ENCODE assay signal across 11 mouse cellular contexts in genomic region chr17:33921361-33921760, GRCm38 (mm10). TPM values are rescaled to one million over a fixed set of nuclear protein-coding genes. Genes with fewer than 3 reads are reported as not detected.
A peak's percentile ranks its signal among the peaks of the same experiment; 100 is the strongest.
DNase-seq lines count a peak whose midpoint lies in the region; ATAC-seq and TF ChIP-seq lines count a peak whose summit lies in the region.
"Had no signal": no experiment of that assay in that cellular context is flagged by ENCODE, and none has a peak within 500 bp of the region (broad histone marks: within the 10 kb centered on the region; RNA-seq: fewer than 3 reads in every experiment).

No protein-coding gene starts in this region.

- no peak overlapping the region for H3K27ac ChIP-seq in hindbrain, embryonic 10.5 days
- no peak overlapping the region for H3K27ac ChIP-seq in hindbrain, embryonic 13.5 days
- H3K27ac ChIP-seq in stomach, embryonic 15.5 days, result no peak overlapping the region
- no peak overlapping the region for H3K27ac ChIP-seq in stomach, postnatal 0 days (replicated peaks)
- H3K27ac ChIP-seq in liver, embryonic 14.5 days, result no peak overlapping the region
- no peak overlapping the region for H3K27ac ChIP-seq in gastrocnemius, adult 2 months

- intact Hi-C loops in gastrocnemius, adult 2 months (cut with DNase I), result no loop called here

- no peak for ATAC-seq in hindbrain, embryonic 13.5 days (ENCODE audit: low FRiP score)
- no peak for ATAC-seq in stomach, embryonic 15.5 days (ENCODE audit: insufficient read depth, low FRiP score, low read depth)
- ATAC-seq in stomach, postnatal 0 days (ENCODE audit: low FRiP score, low TSS enrichment), result no peak
- ATAC-seq in liver, embryonic 14.5 days (ENCODE audit: insufficient read depth), result no peak

- 86% methylated on average over 7 of the region's 7 CpGs for WGBS in hindbrain, embryonic 10.5 days
- WGBS in hindbrain, embryonic 13.5 days, result 86% methylated on average over 7 of the region's 7 CpGs
- 84% methylated on average over 7 of the region's 7 CpGs for WGBS in stomach, embryonic 15.5 days
- WGBS in stomach, postnatal 0 days, result 85% methylated on average over 7 of the region's 7 CpGs
- 67% methylated on average over 7 of the region's 7 CpGs for WGBS in liver, embryonic 14.5 days (ENCODE audit: insufficient replicate concordance)

- no peak overlapping the region for H3K4me2 ChIP-seq in hindbrain, embryonic 13.5 days
- no peak overlapping the region for H3K4me2 ChIP-seq in stomach, embryonic 15.5 days
- H3K4me2 ChIP-seq in stomach, postnatal 0 days (replicated peaks; ENCODE audit: low read depth), result no peak overlapping the region; the same call in 1 of the 2 replicates
- H3K4me2 ChIP-seq in liver, embryonic 14.5 days (ENCODE audit: low read depth), result peak overlapping the region; percentile 88

- H3K4me3 ChIP-seq in hindbrain, embryonic 10.5 days, result 0 out of 2 replicates have a peak overlapping the region, but pooled peaks have one; percentile 61
- H3K4me3 ChIP-seq in hindbrain, embryonic 13.5 days, result no peak overlapping the region
- peak overlapping the region; percentile 72; the same call in 1 of the 2 replicates for H3K4me3 ChIP-seq in stomach, embryonic 15.5 days (replicated peaks)
- H3K4me3 ChIP-seq in stomach, postnatal 0 days (ENCODE audit: low read depth, low read length), result no peak overlapping the region
- no peak overlapping the region; a peak in 1 of 4 replicates for H3K4me3 ChIP-seq in liver, embryonic 14.5 days (ENCODE audit: insufficient read depth in 1 of 2, low read depth in 2 of 2, low read length in 2 of 2)
- no peak overlapping the region; the same call in none of the 2 replicates for H3K4me3 ChIP-seq in gastrocnemius, adult 2 months

- TF ChIP-seq EP300 in stomach, postnatal 0 days (optimal IDR thresholded peaks at IDR 0.05), result no peak
- no peak for TF ChIP-seq EP300 in liver, embryonic 14.5 days (IDR thresholded peaks at IDR 0.05; ENCODE audit: low read depth)

- no peak for TF ChIP-seq CTCF in stomach, postnatal 0 days (IDR thresholded peaks at IDR 0.05; ENCODE audit: low read depth)
- TF ChIP-seq CTCF in liver, embryonic 14.5 days (IDR thresholded peaks at IDR 0.05; ENCODE audit: low read depth), result no peak
- no peak for TF ChIP-seq CTCF in gastrocnemius, adult 2 months (IDR thresholded peaks at IDR 0.05)

- H3K9me3 ChIP-seq in hindbrain, embryonic 10.5 days, result 0 out of 2 replicates have a peak, but pooled peaks cover 2% of the 10 kb centered on the region
- H3K9me3 ChIP-seq in hindbrain, embryonic 13.5 days, result no peaks in the 10 kb centered on the region
- H3K9me3 ChIP-seq in stomach, embryonic 15.5 days, result no peaks in the 10 kb centered on the region
- no peaks in the 10 kb centered on the region for H3K9me3 ChIP-seq in stomach, postnatal 0 days (ENCODE audit: control insufficient read depth, low read length)
- peaks cover 5% of the 10 kb centered on the region for H3K9me3 ChIP-seq in liver, embryonic 14.5 days (ENCODE audit: control insufficient read depth, low read length)
- H3K9me3 ChIP-seq: midbrain, embryonic 12.5 days had no signal

- no peak overlapping the region for H3K9ac ChIP-seq in hindbrain, embryonic 13.5 days
- H3K9ac ChIP-seq in stomach, embryonic 15.5 days, result no peak overlapping the region
- H3K9ac ChIP-seq in stomach, postnatal 0 days (ENCODE audit: low read length), result no peak overlapping the region
- no peak overlapping the region for H3K9ac ChIP-seq in liver, embryonic 14.5 days (replicated peaks)
- H3K9ac ChIP-seq: midbrain, embryonic 12.5 days had no signal

- peaks cover 49% of the 10 kb centered on the region for H3K4me1 ChIP-seq in hindbrain, embryonic 10.5 days (replicated peaks)
- peaks cover 51% of the 10 kb centered on the region for H3K4me1 ChIP-seq in hindbrain, embryonic 13.5 days (replicated peaks)
- peaks cover 19% of the 10 kb centered on the region for H3K4me1 ChIP-seq in stomach, embryonic 15.5 days
- no peaks in the 10 kb centered on the region for H3K4me1 ChIP-seq in stomach, postnatal 0 days (replicated peaks; ENCODE audit: control insufficient read depth, insufficient read depth)
- peaks cover 7 to 16% of the 10 kb centered on the region in 2 experiments for H3K4me1 ChIP-seq in liver, embryonic 14.5 days (replicated peaks; ENCODE audit: control insufficient read depth in 2 of 2, insufficient read depth in 2 of 2, low read length in 1 of 2)

- 0 out of 2 replicates have a peak, but pooled peaks cover 17% of the 10 kb centered on the region for H3K27me3 ChIP-seq in hindbrain, embryonic 10.5 days (ENCODE audit: insufficient read depth, poor library complexity, severe bottlenecking)
- peaks cover 14% of the 10 kb centered on the region for H3K27me3 ChIP-seq in hindbrain, embryonic 13.5 days
- no peaks in the 10 kb centered on the region for H3K27me3 ChIP-seq in stomach, embryonic 15.5 days (replicated peaks)
- H3K27me3 ChIP-seq in stomach, postnatal 0 days (ENCODE audit: control insufficient read depth, insufficient read depth, low read length), result no peaks in the 10 kb centered on the region
- no peaks in the 10 kb centered on the region for H3K27me3 ChIP-seq in liver, embryonic 14.5 days (ENCODE audit: control insufficient read depth, insufficient read depth, low read length)

- no peak for DNase-seq in hindbrain, embryonic 10.5 days (ENCODE audit: low spot score)
- no peak for DNase-seq in stomach, postnatal 0 days (ENCODE audit: low spot score)
- DNase-seq in liver, embryonic 14.5 days (ENCODE audit: low read depth in 3 of 3, low spot score in 3 of 3), result no peak
- DNase-seq in spleen, postnatal 10 days (ENCODE audit: low spot score in 2 of 2), result no peak
- no peak for DNase-seq in gastrocnemius, adult 2 months

- peaks cover 37% of the 10 kb centered on the region for H3K36me3 ChIP-seq in hindbrain, embryonic 10.5 days
- peaks cover 25% of the 10 kb centered on the region for H3K36me3 ChIP-seq in hindbrain, embryonic 13.5 days
- peaks cover 15% of the 10 kb centered on the region for H3K36me3 ChIP-seq in stomach, embryonic 15.5 days
- peaks cover 7% of the 10 kb centered on the region; the same call in 1 of the 2 replicates for H3K36me3 ChIP-seq in stomach, postnatal 0 days (ENCODE audit: control insufficient read depth, insufficient read depth, low read length)
- peaks cover 8% of the 10 kb centered on the region for H3K36me3 ChIP-seq in liver, embryonic 14.5 days (replicated peaks; ENCODE audit: control insufficient read depth, insufficient read depth, low read depth)

RNA-seq across cellular contexts. Expression of gene Zbtb22, which starts 5.7 kb away (rescaled TPM):
- polyA plus RNA-seq in hindbrain, embryonic 10.5 days (2016; fragmentation: Nextera tagmentation; extraction: Ambion mirVana), result 23.0 and 24.0 TPM in 2 replicates
- polyA plus RNA-seq in hindbrain, embryonic 13.5 days (2015; fragmentation: Nextera tagmentation; extraction: Ambion mirVana), result 16.8 and 18.7 TPM in 2 replicates
- polyA plus RNA-seq in stomach, embryonic 15.5 days (2015; fragmentation: Nextera tagmentation; extraction: Ambion mirVana), result 15.4 and 16.6 TPM in 2 replicates
- 10.7 and 12.2 TPM in 2 replicates for polyA plus RNA-seq in stomach, postnatal 0 days (2015; fragmentation: Nextera tagmentation; extraction: Ambion mirVana)
- 10.6 and 12.1 TPM in 2 replicates for polyA plus RNA-seq in liver, embryonic 14.5 days (2012; rRNA removed)
- polyA plus RNA-seq in liver, embryonic 14.5 days (2014; fragmentation: Nextera tagmentation; extraction: Ambion mirVana), result 4.7 and 4.8 TPM in 2 replicates
- 10 to 100 TPM; 14.5 to 14.8 TPM for total RNA-seq in gastrocnemius, adult 2 months (2021)

RNA-seq across cellular contexts. Expression of gene Tapbp, which starts 5.7 kb away (rescaled TPM):
- polyA plus RNA-seq in hindbrain, embryonic 10.5 days (2016; fragmentation: Nextera tagmentation; extraction: Ambion mirVana), result 14.5 and 17.2 TPM in 2 replicates
- 26.8 and 29.2 TPM in 2 replicates for polyA plus RNA-seq in hindbrain, embryonic 13.5 days (2015; fragmentation: Nextera tagmentation; extraction: Ambion mirVana)
- polyA plus RNA-seq in stomach, embryonic 15.5 days (2015; fragmentation: Nextera tagmentation; extraction: Ambion mirVana), result 47.3 and 50.1 TPM in 2 replicates
- 63.7 and 72.4 TPM in 2 replicates for polyA plus RNA-seq in stomach, postnatal 0 days (2015; fragmentation: Nextera tagmentation; extraction: Ambion mirVana)
- 10.4 and 10.6 TPM in 2 replicates for polyA plus RNA-seq in liver, embryonic 14.5 days (2012; rRNA removed)
- 24.0 and 28.7 TPM in 2 replicates for polyA plus RNA-seq in liver, embryonic 14.5 days (2014; fragmentation: Nextera tagmentation; extraction: Ambion mirVana)
- total RNA-seq in gastrocnemius, adult 2 months (2021), result 10 to 100 TPM; 34.0 to 44.4 TPM

RNA-seq across cellular contexts. Expression of gene Rgl2, which starts 8.0 kb away (rescaled TPM):
- polyA plus RNA-seq in hindbrain, embryonic 10.5 days (2016; fragmentation: Nextera tagmentation; extraction: Ambion mirVana), result 45.2 and 55.7 TPM in 2 replicates
- 56.7 and 56.9 TPM in 2 replicates for polyA plus RNA-seq in hindbrain, embryonic 13.5 days (2015; fragmentation: Nextera tagmentation; extraction: Ambion mirVana)
- 38.5 and 43.6 TPM in 2 replicates for polyA plus RNA-seq in stomach, embryonic 15.5 days (2015; fragmentation: Nextera tagmentation; extraction: Ambion mirVana)
- polyA plus RNA-seq in stomach, postnatal 0 days (2015; fragmentation: Nextera tagmentation; extraction: Ambion mirVana), result 18.6 and 24.4 TPM in 2 replicates
- 17.0 and 19.6 TPM in 2 replicates for polyA plus RNA-seq in liver, embryonic 14.5 days (2012; rRNA removed)
- polyA plus RNA-seq in liver, embryonic 14.5 days (2014; fragmentation: Nextera tagmentation; extraction: Ambion mirVana), result 4.9 and 5.9 TPM in 2 replicates
- 10 to 100 TPM; 31.4 to 34.0 TPM for total RNA-seq in gastrocnemius, adult 2 months (2021)

RNA-seq across cellular contexts. Expression of gene Daxx, which starts 12.1 kb away (rescaled TPM):
- polyA plus RNA-seq in hindbrain, embryonic 10.5 days (2016; fragmentation: Nextera tagmentation; extraction: Ambion mirVana), result 73.1 and 82.8 TPM in 2 replicates
- 48.1 and 54.6 TPM in 2 replicates for polyA plus RNA-seq in hindbrain, embryonic 13.5 days (2015; fragmentation: Nextera tagmentation; extraction: Ambion mirVana)
- polyA plus RNA-seq in stomach, embryonic 15.5 days (2015; fragmentation: Nextera tagmentation; extraction: Ambion mirVana), result 39.1 and 41.5 TPM in 2 replicates
- polyA plus RNA-seq in stomach, postnatal 0 days (2015; fragmentation: Nextera tagmentation; extraction: Ambion mirVana), result 18.1 and 22.4 TPM in 2 replicates
- 11.1 and 14.7 TPM in 2 replicates for polyA plus RNA-seq in liver, embryonic 14.5 days (2012; rRNA removed)
- 14.8 and 15.3 TPM in 2 replicates for polyA plus RNA-seq in liver, embryonic 14.5 days (2014; fragmentation: Nextera tagmentation; extraction: Ambion mirVana)
- 10 to 100 TPM; 13.3 to 13.9 TPM for total RNA-seq in gastrocnemius, adult 2 months (2021)

RNA-seq across cellular contexts. Expression of gene Platr17, which starts 16.4 kb away (rescaled TPM):
- 0.34 and 0.41 TPM in 2 replicates for polyA plus RNA-seq in hindbrain, embryonic 10.5 days (2016; fragmentation: Nextera tagmentation; extraction: Ambion mirVana)
- 0.41 and 0.49 TPM in 2 replicates for polyA plus RNA-seq in hindbrain, embryonic 13.5 days (2015; fragmentation: Nextera tagmentation; extraction: Ambion mirVana)
- 0.95 and 1.1 TPM in 2 replicates for polyA plus RNA-seq in stomach, embryonic 15.5 days (2015; fragmentation: Nextera tagmentation; extraction: Ambion mirVana)
- polyA plus RNA-seq in stomach, postnatal 0 days (2015; fragmentation: Nextera tagmentation; extraction: Ambion mirVana), result 1.1 TPM in 2 replicates
- 0.36 and 0.44 TPM in 2 replicates for polyA plus RNA-seq in liver, embryonic 14.5 days (2012; rRNA removed)
- polyA plus RNA-seq in liver, embryonic 14.5 days (2014; fragmentation: Nextera tagmentation; extraction: Ambion mirVana), result 0.20 and 0.29 TPM in 2 replicates
- not detected for total RNA-seq in gastrocnemius, adult 2 months (2021)
- total RNA-seq: gastrocnemius, adult 18-20 months; layer of hippocampus, postnatal 25 days; left cerebral cortex, postnatal 4 days had no signal

Comparison
In these comparisons a context has a peak if more than half of its experiments do, and no peak if none do; other contexts are left out.
1. H3K4me3 ChIP-seq: peak in hindbrain, embryonic 10.5 days (single experiment) and stomach, embryonic 15.5 days (single experiment); none in hindbrain, embryonic 13.5 days (single experiment), stomach, postnatal 0 days (single experiment), liver, embryonic 14.5 days (0 of 2) and gastrocnemius, adult 2 months (single experiment).